Mouse (Mus musculus) intestine, embryonic 14.5 days (tissue): ENCODE results near the gene Dnttip1. TPM values are rescaled to one million over a fixed set of nuclear protein-coding genes. Genes with fewer than 3 reads are reported as not detected.
A peak's percentile ranks its signal among the peaks of the same experiment; 100 is the strongest.

Experiments used
- ATAC-seq: fragments of 200-750 bp; cut with Nextera tagmentation; replicated peaks from 2 replicates; pipeline ENCODE4 v1.8.0; 2017; ENCODE audit warnings: low read depth, moderate number of reproducible peaks, moderate TSS enrichment, moderate library complexity; ENCODE audit not compliant: low FRiP score, low TSS enrichment
- DNase-seq: peaks from one replicate; pipeline ENCODE4 v3.0.0-alpha.2; 2018; ENCODE audit warnings: low spot score
- H3K27ac ChIP-seq: fragments of 300-500 bp; sonication (generic); 2 replicates; pipeline ENCODE4 v1.5.1; 2014; ENCODE audit warnings: low read depth, mild to moderate bottlenecking, control low read depth
- H3K27me3 ChIP-seq: fragments of 300-500 bp; sonication (generic); replicated peaks from 2 replicates; pipeline ENCODE4 v1.6.1; 2014; ENCODE audit warnings: low read length, control low read depth; ENCODE audit not compliant: control insufficient read depth, insufficient read depth
- H3K36me3 ChIP-seq: fragments of 300-500 bp; sonication (generic); 2 replicates; pipeline ENCODE4 v1.6.1; 2014; ENCODE audit warnings: low read length, control low read depth; ENCODE audit not compliant: control insufficient read depth, insufficient read depth
- H3K4me1 ChIP-seq: fragments of 300-500 bp; sonication (generic); replicated peaks from 2 replicates; pipeline ENCODE4 v1.6.1; 2014; ENCODE audit warnings: low read length, control low read depth, mixed read lengths; ENCODE audit not compliant: control insufficient read depth, insufficient read depth
- H3K4me2 ChIP-seq: fragments of 300-500 bp; sonication (generic); 2 replicates; pipeline ENCODE4 v1.6.1; 2014; ENCODE audit warnings: low read length
- H3K4me3 ChIP-seq: fragments of 300-500 bp; sonication (generic); 2 replicates; pipeline ENCODE4 v1.5.1; 2014; ENCODE audit warnings: low read depth, low read length, control low read depth, mixed read lengths
- H3K9ac ChIP-seq: fragments of 300-500 bp; sonication (generic); 2 replicates; pipeline ENCODE4 v1.6.1; 2014; ENCODE audit warnings: mild to moderate bottlenecking, low read length
- H3K9me3 ChIP-seq: fragments of 300-500 bp; sonication (generic); 2 replicates; pipeline ENCODE4 v1.6.1; 2016; ENCODE audit warnings: low read length, control low read depth; ENCODE audit not compliant: control insufficient read depth
- WGBS: fragments of 180-500 bp; shearing (Covaris S2); extraction: QIAGEN DNeasy Blood & Tissue Kit; methylation state at CpG from one replicate; pipeline ENCODE4 v1.1.7; 2014; 5-methylcytosine and 5-hydroxymethylcytosine counted together
- polyA plus RNA-seq: library from polyadenylated mRNA; unstranded; fragments of >200 nt; fragmentation: Nextera tagmentation; extraction: Ambion mirVana; gene quantifications from 2 replicates; pipeline ENCODE4 v1.2.1, GENCODE M21; 2014

Dnttip1 gene
- polyA plus RNA-seq, 1 experiment from 2014 or later = 67.0 TPM

DNA sequence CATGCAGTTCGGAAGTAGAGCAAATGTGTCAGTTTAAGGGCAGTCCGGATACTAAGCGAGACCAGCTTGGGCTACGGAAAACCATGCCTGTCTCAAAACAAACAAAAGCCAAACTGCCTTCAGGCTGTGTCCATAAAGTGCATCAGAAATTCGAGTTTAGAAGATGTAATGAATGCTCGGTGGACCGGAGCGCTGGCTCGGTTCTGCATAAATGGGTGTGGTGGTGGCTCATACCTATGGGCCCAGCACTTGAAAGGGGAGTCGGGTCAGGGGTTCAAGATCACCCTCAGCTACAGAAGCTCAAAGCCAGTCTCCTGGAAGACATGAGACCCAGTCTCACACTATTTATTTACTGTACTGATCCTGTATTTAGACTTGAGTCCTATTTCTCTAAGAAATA is 42.0 kb downstream of the Dnttip1 start:
- Histone ChIP-seq H3K9me3 (no peaks in the 10 kb centered on the region), H3K27me3 (no peaks in the 10 kb centered on the region), H3K9ac (no peak overlapping the region), H3K4me3 (no peak overlapping the region), H3K4me1 (peaks cover 13% of the 10 kb centered on the region), H3K36me3 (peaks cover 35% of the 10 kb centered on the region), H3K4me2 (no peak overlapping the region), H3K27ac (no peak overlapping the region)
- DNase-seq = no peak
- no peak for ATAC-seq
- WGBS = 85% methylated on average over 10 of the region's 10 CpGs

DNA sequence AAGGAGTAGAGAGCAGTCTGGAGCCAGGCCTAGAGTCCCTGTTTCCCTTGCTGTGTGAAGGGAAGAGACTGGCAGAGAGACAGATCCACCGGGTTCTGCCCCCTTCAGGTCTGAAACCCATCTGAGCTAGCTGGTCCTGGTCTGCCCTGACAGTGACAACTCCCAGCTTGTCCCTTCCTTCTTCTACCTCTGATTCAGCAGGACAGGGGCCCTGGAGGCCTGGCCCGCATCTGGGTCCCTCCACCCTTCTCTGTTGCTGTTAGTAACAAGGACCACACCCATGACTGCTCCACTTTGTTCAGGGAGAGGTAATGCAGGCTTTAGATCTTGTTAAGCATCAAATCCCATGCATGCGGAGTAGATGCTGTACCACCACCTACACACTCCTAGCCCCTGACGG is 42.6 kb downstream of the Dnttip1 start:
- H3K4me3 ChIP-seq = no peak overlapping the region
- ATAC-seq (no peak), DNase-seq (no peak)
- 51% methylated on average over 4 of the region's 4 CpGs for WGBS
- H3K4me1 ChIP-seq = peaks cover 13% of the 10 kb centered on the region
- H3K27ac ChIP-seq = no peak overlapping the region
- no peaks in the 10 kb centered on the region for H3K27me3 ChIP-seq
- peaks cover 41% of the 10 kb centered on the region for H3K36me3 ChIP-seq
- no peaks in the 10 kb centered on the region for H3K9me3 ChIP-seq
- H3K9ac ChIP-seq = no peak overlapping the region
- H3K4me2 ChIP-seq = no peak overlapping the region

DNA sequence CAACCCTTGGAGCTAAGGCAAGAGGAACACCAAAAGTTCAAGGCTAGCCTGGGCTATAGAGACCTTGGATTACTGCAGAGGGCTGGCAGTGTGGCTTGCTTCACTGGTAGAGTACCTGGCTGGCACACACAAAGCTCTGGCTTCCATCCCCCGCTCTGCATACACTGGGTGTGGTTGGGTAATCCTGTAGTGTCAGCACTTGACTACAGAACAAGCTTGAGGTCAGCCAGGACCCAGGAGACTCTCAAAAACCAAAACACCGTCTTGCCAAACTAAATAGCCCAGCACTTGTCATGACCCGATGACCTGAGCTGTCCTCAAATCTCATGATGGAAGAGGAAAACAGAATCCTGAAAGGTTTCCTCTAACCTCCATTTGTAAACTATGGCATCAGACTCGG is 44.7 kb downstream of the Dnttip1 start:
- no peak for ATAC-seq
- no peak overlapping the region for H3K4me3 ChIP-seq
- WGBS = 71% methylated on average over 4 of the region's 4 CpGs

DNA sequence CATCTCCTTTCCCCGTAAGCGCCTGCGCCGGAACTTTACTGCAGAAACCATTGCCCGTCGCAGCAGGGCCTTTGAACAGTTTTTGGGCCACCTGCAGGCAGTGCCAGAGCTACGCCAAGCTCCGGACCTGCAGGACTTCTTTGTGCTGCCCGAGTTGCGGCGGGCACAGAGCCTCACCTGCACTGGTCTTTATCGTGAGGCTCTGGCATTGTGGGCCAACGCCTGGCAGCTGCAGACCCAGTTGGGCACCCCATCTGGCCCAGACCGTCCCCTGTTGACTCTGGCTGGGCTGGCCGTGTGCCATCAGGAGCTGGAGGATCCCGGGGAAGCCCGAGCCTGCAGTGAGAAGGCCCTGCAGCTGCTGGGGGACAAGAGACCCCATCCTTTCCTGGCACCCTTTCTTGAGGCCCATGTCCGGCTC is 46.1 kb downstream of the Dnttip1 start:
- Histone ChIP-seq H3K36me3 (peaks cover 71% of the 10 kb centered on the region), H3K27ac (no peak overlapping the region), H3K27me3 (no peaks in the 10 kb centered on the region), H3K4me1 (peaks cover 4% of the 10 kb centered on the region), H3K4me2 (no peak overlapping the region), H3K9me3 (no peaks in the 10 kb centered on the region), H3K9ac (no peak overlapping the region), H3K4me3 (no peak overlapping the region)
- DNase-seq (no peak), ATAC-seq (no peak)
- WGBS = 91% methylated on average over 18 of the region's 18 CpGs

More for the DNA sequence above, 44.7 kb downstream of the Dnttip1 start:
- Histone ChIP-seq H3K9ac (no peak overlapping the region), H3K27me3 (no peaks in the 10 kb centered on the region), H3K36me3 (peaks cover 57% of the 10 kb centered on the region), H3K9me3 (no peaks in the 10 kb centered on the region), H3K4me2 (no peak overlapping the region), H3K27ac (no peak overlapping the region), H3K4me1 (peaks cover 8% of the 10 kb centered on the region)
- DNase-seq = no peak

DNA sequence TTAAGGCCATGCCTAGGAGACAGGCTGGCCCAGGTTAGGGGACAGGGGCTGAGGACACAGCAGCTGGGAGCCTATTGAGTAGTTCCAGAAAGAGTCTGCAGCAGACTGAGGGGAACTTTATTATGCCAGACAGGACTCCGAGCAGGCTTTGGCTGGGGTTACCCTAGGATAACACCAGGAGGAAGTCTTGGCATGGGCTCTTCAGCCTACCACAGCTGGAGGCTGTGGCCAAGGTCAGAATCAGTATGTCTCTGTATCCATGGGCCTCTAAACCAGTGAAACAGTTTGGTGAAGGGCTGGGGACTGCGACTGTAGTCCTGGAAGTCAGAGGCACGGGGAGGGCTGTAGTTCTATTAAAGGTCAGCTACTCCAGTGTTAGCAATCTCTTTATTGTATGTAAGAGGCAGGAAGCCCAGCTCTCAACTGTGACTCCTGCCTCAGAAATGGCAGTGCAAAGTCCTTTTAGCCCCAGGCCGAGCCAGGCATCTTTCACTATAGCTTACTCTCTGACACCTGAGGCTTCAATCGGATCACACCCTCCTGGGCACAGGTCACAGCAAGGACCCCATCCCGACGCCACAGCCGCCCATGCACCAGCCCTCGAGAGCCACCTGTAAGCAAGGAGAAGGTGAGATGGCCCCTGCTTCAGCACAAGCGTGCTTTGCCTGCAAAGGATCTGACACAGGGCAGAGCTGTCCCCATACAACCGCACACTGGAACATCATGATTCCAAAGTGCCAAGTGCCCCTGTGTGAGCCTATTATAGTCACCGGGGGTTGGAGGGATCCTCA is 46.8 kb downstream of the Dnttip1 start:
- H3K4me3 ChIP-seq = no peak overlapping the region
- peaks cover 73% of the 10 kb centered on the region for H3K36me3 ChIP-seq
- no peaks in the 10 kb centered on the region for H3K4me1 ChIP-seq
- WGBS = 90% methylated on average over 12 of the region's 12 CpGs
- no peaks in the 10 kb centered on the region for H3K27me3 ChIP-seq
- H3K9me3 ChIP-seq = no peaks in the 10 kb centered on the region
- no peak for ATAC-seq
- H3K9ac ChIP-seq = no peak overlapping the region
- H3K27ac ChIP-seq = no peak overlapping the region
- H3K4me2 ChIP-seq = no peak overlapping the region
- no peak for DNase-seq

DNA sequence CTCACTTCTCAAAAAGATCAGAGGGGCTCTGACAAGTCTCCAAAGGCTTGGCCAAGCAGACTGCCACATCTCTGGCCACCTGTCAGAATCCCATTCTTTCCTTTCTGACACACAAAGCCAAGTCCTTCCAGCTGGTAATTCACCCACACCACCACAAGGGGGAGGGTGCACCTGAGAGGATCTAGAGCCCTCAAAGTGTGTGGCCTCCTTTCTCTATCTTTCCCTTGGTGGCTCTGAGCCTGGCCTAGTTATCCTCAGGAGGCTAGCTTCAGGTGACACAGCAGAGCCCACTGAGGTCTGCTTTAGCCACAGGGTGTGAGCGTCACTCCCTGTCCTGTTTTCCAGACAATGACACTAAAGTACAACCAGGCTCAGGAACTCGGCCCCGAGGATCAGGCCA is 47.5 kb downstream of the Dnttip1 start:
- peak; percentile 74 for DNase-seq
- Histone ChIP-seq H3K9me3 (no peaks in the 10 kb centered on the region), H3K4me1 (no peaks in the 10 kb centered on the region), H3K27me3 (no peaks in the 10 kb centered on the region), H3K9ac (no peak overlapping the region), H3K4me3 (no peak overlapping the region), H3K27ac (no peak overlapping the region), H3K4me2 (no peak overlapping the region), H3K36me3 (peaks cover 78% of the 10 kb centered on the region)
- WGBS = 75% methylated on average over 3 of the region's 3 CpGs
- no peak for ATAC-seq

DNA sequence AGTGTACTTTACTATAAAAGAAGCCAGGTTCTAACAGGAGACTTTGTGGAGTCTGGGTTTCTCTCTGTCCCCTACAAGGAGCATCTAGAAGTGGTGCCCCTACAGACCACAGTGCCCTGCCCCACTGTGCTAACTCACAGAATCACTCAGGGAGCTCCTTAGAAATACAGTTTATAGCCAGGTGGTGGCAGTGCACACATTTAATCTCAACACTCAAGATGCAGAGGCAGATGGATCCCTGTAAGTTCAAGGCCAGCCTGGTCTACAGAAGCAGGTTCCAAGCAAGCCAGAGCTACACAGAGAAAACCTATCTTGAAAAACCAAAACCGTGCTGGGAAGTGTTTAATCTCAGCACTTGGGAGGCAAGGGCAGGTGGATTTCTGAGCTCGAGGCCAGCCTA is 48.0 kb downstream of the Dnttip1 start:
- H3K4me2 ChIP-seq = no peak overlapping the region
- no peak for ATAC-seq
- no peak overlapping the region for H3K27ac ChIP-seq
- H3K36me3 ChIP-seq = peaks cover 79% of the 10 kb centered on the region
- no peaks in the 10 kb centered on the region for H3K27me3 ChIP-seq
- WGBS = 94% methylated on average over 2 of the region's 2 CpGs
- no peak overlapping the region for H3K4me3 ChIP-seq
- DNase-seq = no peak
- no peaks in the 10 kb centered on the region for H3K4me1 ChIP-seq
- H3K9me3 ChIP-seq = no peaks in the 10 kb centered on the region
- no peak overlapping the region for H3K9ac ChIP-seq

DNA sequence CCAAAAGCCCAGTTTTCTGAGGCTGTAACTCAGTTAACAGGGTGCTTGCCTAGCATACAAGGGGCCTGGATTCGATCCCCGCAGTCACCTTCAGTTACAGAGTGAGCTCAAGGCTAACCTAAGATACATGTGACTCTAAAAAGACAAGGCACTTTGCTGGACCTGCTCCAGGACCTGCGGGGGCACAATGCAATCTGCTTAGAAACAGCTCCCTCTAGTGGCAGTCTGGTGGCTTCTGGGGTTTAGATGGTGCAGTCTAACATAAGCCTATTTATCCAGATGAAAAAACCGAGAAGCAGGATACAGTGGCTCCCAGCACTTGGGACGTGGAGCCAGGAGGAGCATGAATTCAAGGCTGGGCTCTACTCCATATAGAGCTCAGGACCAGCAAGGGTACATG is 48.5 kb downstream of the Dnttip1 start:
- 32% methylated on average over 5 of the region's 5 CpGs for WGBS
- Histone ChIP-seq H3K27me3 (no peaks in the 10 kb centered on the region), H3K9me3 (no peaks in the 10 kb centered on the region), H3K9ac (no peak overlapping the region), H3K36me3 (peaks cover 76% of the 10 kb centered on the region), H3K4me1 (no peaks in the 10 kb centered on the region), H3K27ac (no peak overlapping the region), H3K4me3 (no peak overlapping the region), H3K4me2 (no peak overlapping the region)
- DNase-seq (peak; percentile 85), ATAC-seq (peak; percentile 24; the same call in 1 of the 2 replicates)

DNA sequence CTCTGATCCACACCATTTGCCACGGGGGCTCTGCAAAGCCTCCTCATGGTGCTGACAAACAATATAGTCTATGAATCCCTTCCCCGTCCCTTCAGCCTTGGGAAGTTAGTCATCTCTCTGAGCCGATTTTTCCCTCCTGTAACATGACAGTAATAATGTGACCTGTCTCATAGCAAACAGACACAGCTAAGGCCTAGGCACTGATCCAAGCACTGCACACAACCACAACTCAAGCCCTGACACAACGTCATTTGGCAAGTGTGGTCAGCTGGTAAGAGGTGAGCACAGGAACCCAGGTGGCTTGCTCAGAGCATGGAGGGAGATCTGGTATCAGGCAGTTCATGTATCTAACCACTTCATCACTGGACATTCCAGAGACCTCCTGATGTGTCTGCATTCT is 50.1 kb downstream of the Dnttip1 start:
- no peak overlapping the region for H3K4me2 ChIP-seq
- 80% methylated on average over 4 of the region's 4 CpGs for WGBS
- no peak overlapping the region for H3K4me3 ChIP-seq
- H3K27me3 ChIP-seq = no peaks in the 10 kb centered on the region
- H3K27ac ChIP-seq = no peak overlapping the region
- DNase-seq (no peak), ATAC-seq (no peak)
- no peaks in the 10 kb centered on the region for H3K4me1 ChIP-seq
- H3K9me3 ChIP-seq = no peaks in the 10 kb centered on the region
- no peak overlapping the region for H3K9ac ChIP-seq
- peaks cover 76% of the 10 kb centered on the region for H3K36me3 ChIP-seq
